Mouse (Mus musculus) neural tube, embryonic 13.5 days (tissue): ENCODE measurements at regions not wholly inside any gene's neighbourhood (a gene's known extent, or its start where the extent isn't known, plus 50 kb on each side); places are given as distances from the start of the nearest gene placed in this dataset.

Source experiments
- ATAC-seq: fragments of 200-750 bp; cut with Nextera tagmentation; 2 replicates; pipeline ENCODE4 v1.8.0; 2017; ENCODE audit warnings: low read depth, mild to moderate bottlenecking, moderate TSS enrichment, moderate library complexity
- H3K27ac ChIP-seq: fragments of 300-500 bp; sonication (generic); replicated peaks from 2 replicates; pipeline ENCODE4 v1.5.1; 2015; ENCODE audit warnings: moderate library complexity, mild to moderate bottlenecking, inconsistent platforms
- H3K27me3 ChIP-seq: fragments of 300-500 bp; sonication (generic); 2 replicates; pipeline ENCODE4 v1.6.1; 2015; ENCODE audit warnings: mild to moderate bottlenecking, inconsistent platforms
- H3K36me3 ChIP-seq: fragments of 300-500 bp; sonication (generic); 2 replicates; pipeline ENCODE4 v1.6.1; 2015; ENCODE audit warnings: mild to moderate bottlenecking, inconsistent platforms
- H3K4me1 ChIP-seq: fragments of 300-500 bp; sonication (generic); replicated peaks from 2 replicates; pipeline ENCODE4 v1.6.1; 2015; ENCODE audit warnings: inconsistent platforms
- H3K4me2 ChIP-seq: fragments of 300-500 bp; sonication (generic); 2 replicates; pipeline ENCODE4 v1.6.1; 2015; ENCODE audit warnings: inconsistent platforms, mild to moderate bottlenecking, moderate library complexity
- H3K4me3 ChIP-seq: fragments of 300-500 bp; sonication (generic); 2 replicates; pipeline ENCODE4 v1.5.1; 2015; ENCODE audit warnings: mild to moderate bottlenecking, inconsistent platforms
- H3K9ac ChIP-seq: fragments of 300-500 bp; sonication (generic); 2 replicates; pipeline ENCODE4 v1.6.1; 2015; ENCODE audit warnings: moderate library complexity, mild to moderate bottlenecking, inconsistent platforms
- H3K9me3 ChIP-seq: fragments of 300-500 bp; sonication (generic); 2 replicates; pipeline ENCODE4 v1.6.1; 2016; ENCODE audit warnings: inconsistent platforms
- WGBS: fragments of 180-500 bp; shearing (Covaris S2); methylation state at CpG from one replicate; pipeline ENCODE4 v1.1.7; 2015; 5-methylcytosine and 5-hydroxymethylcytosine counted together

- no peak for ATAC-seq
- H3K9me3 ChIP-seq: no peaks in the 10 kb centered on the region
- no peaks in the 10 kb centered on the region for H3K36me3 ChIP-seq
- H3K4me3 ChIP-seq: no peak overlapping the region
- no peak overlapping the region for H3K4me2 ChIP-seq
- 0 out of 2 replicates have a peak, but pooled peaks cover under 1% of the 10 kb centered on the region for H3K4me1 ChIP-seq
- no peak overlapping the region for H3K27ac ChIP-seq
- H3K9ac ChIP-seq: no peak overlapping the region
- 91% methylated on average over 2 of the region's 2 CpGs for WGBS
- H3K27me3 ChIP-seq: no peaks in the 10 kb centered on the region
Observed at GRCm38 (mm10) chr1:73257263-73257662, 241.6 kb upstream of the Tnp1 start.

GRCm38 (mm10) chr1:73251911-73252356 lies 236.2 kb upstream of the Tnp1 start:
- no peak overlapping the region for H3K27ac ChIP-seq
- ATAC-seq: peak; percentile 36; the same call in 1 of the 2 replicates
- no peaks in the 10 kb centered on the region for H3K9me3 ChIP-seq
- no peaks in the 10 kb centered on the region for H3K27me3 ChIP-seq
- 46% methylated on average over 12 of the region's 12 CpGs for WGBS
- H3K36me3 ChIP-seq: no peaks in the 10 kb centered on the region
- no peak overlapping the region for H3K9ac ChIP-seq
- no peak overlapping the region for H3K4me3 ChIP-seq
- peaks cover 7% of the 10 kb centered on the region; the same call in 1 of the 2 replicates for H3K4me1 ChIP-seq
- no peak overlapping the region for H3K4me2 ChIP-seq

GRCm38 (mm10) chr1:73244016-73244415 lies 228.3 kb upstream of the Tnp1 start:
- no peak overlapping the region for H3K4me3 ChIP-seq
- H3K27ac ChIP-seq: no peak overlapping the region
- H3K9ac ChIP-seq: no peak overlapping the region
- no peaks in the 10 kb centered on the region for H3K4me1 ChIP-seq
- H3K27me3 ChIP-seq: no peaks in the 10 kb centered on the region
- H3K9me3 ChIP-seq: no peaks in the 10 kb centered on the region
- H3K36me3 ChIP-seq: no peaks in the 10 kb centered on the region
- H3K4me2 ChIP-seq: no peak overlapping the region
- WGBS: 59% methylated on average over 2 of the region's 2 CpGs
- no peak for ATAC-seq

- Histone ChIP-seq H3K4me2 (no peak overlapping the region), H3K4me3 (no peak overlapping the region), H3K4me1 (no peaks in the 10 kb centered on the region), H3K27me3 (no peaks in the 10 kb centered on the region), H3K27ac (no peak overlapping the region), H3K36me3 (no peaks in the 10 kb centered on the region), H3K9ac (no peak overlapping the region), H3K9me3 (no peaks in the 10 kb centered on the region)
- no peak for ATAC-seq
- 77% methylated on average over 9 of the region's 9 CpGs for WGBS
Observed at GRCm38 (mm10) chr1:73242290-73242689, 226.6 kb upstream of the Tnp1 start.

- no peak overlapping the region for H3K4me2 ChIP-seq
- H3K27me3 ChIP-seq: no peaks in the 10 kb centered on the region
- no peak overlapping the region for H3K9ac ChIP-seq
- no peaks in the 10 kb centered on the region for H3K4me1 ChIP-seq
- H3K27ac ChIP-seq: no peak overlapping the region
- H3K9me3 ChIP-seq: no peaks in the 10 kb centered on the region
- WGBS: 70% methylated on average over 3 of the region's 3 CpGs
- no peak for ATAC-seq
- no peak overlapping the region for H3K4me3 ChIP-seq
- H3K36me3 ChIP-seq: no peaks in the 10 kb centered on the region
Observed at GRCm38 (mm10) chr1:73236867-73237266, 221.2 kb upstream of the Tnp1 start.

GRCm38 (mm10) chr1:73233636-73234035 lies 217.9 kb upstream of the Tnp1 start:
- Histone ChIP-seq H3K9me3 (peaks cover 9% of the 10 kb centered on the region; the same call in 1 of the 2 replicates), H3K4me2 (no peak overlapping the region), H3K27ac (no peak overlapping the region), H3K36me3 (no peaks in the 10 kb centered on the region), H3K9ac (no peak overlapping the region), H3K4me1 (no peaks in the 10 kb centered on the region), H3K4me3 (no peak overlapping the region), H3K27me3 (no peaks in the 10 kb centered on the region)
- no peak for ATAC-seq

GRCm38 (mm10) chr1:73233041-73233440 lies 217.3 kb upstream of the Tnp1 start:
- H3K9ac ChIP-seq: no peak overlapping the region
- H3K27ac ChIP-seq: no peak overlapping the region
- H3K9me3 ChIP-seq: peaks cover 9% of the 10 kb centered on the region; the same call in 1 of the 2 replicates
- no peaks in the 10 kb centered on the region for H3K36me3 ChIP-seq
- 82% methylated on average over 3 of the region's 3 CpGs for WGBS
- no peaks in the 10 kb centered on the region for H3K27me3 ChIP-seq
- ATAC-seq: no peak
- no peak overlapping the region for H3K4me3 ChIP-seq
- H3K4me2 ChIP-seq: no peak overlapping the region
- H3K4me1 ChIP-seq: no peaks in the 10 kb centered on the region

GRCm38 (mm10) chr1:73230611-73231010 lies 214.9 kb upstream of the Tnp1 start:
- H3K9me3 ChIP-seq: peaks cover 9% of the 10 kb centered on the region; the same call in 1 of the 2 replicates
- H3K27ac ChIP-seq: no peak overlapping the region
- no peaks in the 10 kb centered on the region for H3K4me1 ChIP-seq
- H3K36me3 ChIP-seq: no peaks in the 10 kb centered on the region
- H3K9ac ChIP-seq: no peak overlapping the region
- H3K27me3 ChIP-seq: no peaks in the 10 kb centered on the region
- WGBS: 85% methylated on average over 1 of the region's 1 CpGs
- ATAC-seq: no peak
- H3K4me2 ChIP-seq: no peak overlapping the region
- no peak overlapping the region for H3K4me3 ChIP-seq

GRCm38 (mm10) chr1:73227246-73227645 lies 211.5 kb upstream of the Tnp1 start:
- H3K36me3 ChIP-seq: no peaks in the 10 kb centered on the region
- no peak overlapping the region for H3K27ac ChIP-seq
- no peak for ATAC-seq
- no peak overlapping the region for H3K9ac ChIP-seq
- WGBS: 96% methylated on average over 8 of the region's 8 CpGs
- no peaks in the 10 kb centered on the region for H3K4me1 ChIP-seq
- no peak overlapping the region for H3K4me2 ChIP-seq
- no peak overlapping the region for H3K4me3 ChIP-seq
- H3K9me3 ChIP-seq: peaks cover 9% of the 10 kb centered on the region; the same call in 1 of the 2 replicates
- no peaks in the 10 kb centered on the region for H3K27me3 ChIP-seq

GRCm38 (mm10) chr1:73221863-73222262 lies 206.2 kb upstream of the Tnp1 start:
- Histone ChIP-seq H3K4me1 (no peaks in the 10 kb centered on the region), H3K36me3 (no peaks in the 10 kb centered on the region), H3K27ac (no peak overlapping the region), H3K27me3 (no peaks in the 10 kb centered on the region), H3K9me3 (no peaks in the 10 kb centered on the region), H3K4me3 (no peak overlapping the region), H3K4me2 (no peak overlapping the region), H3K9ac (no peak overlapping the region)
- ATAC-seq: no peak
- 13% methylated on average over 2 of the region's 2 CpGs for WGBS

- Histone ChIP-seq H3K27me3 (no peaks in the 10 kb centered on the region), H3K4me3 (no peak overlapping the region), H3K4me1 (no peaks in the 10 kb centered on the region), H3K4me2 (no peak overlapping the region), H3K27ac (no peak overlapping the region), H3K36me3 (no peaks in the 10 kb centered on the region), H3K9ac (no peak overlapping the region), H3K9me3 (no peaks in the 10 kb centered on the region)
- no peak for ATAC-seq
- WGBS: 82% methylated on average over 5 of the region's 5 CpGs
Observed at GRCm38 (mm10) chr1:73214305-73214946, 198.7 kb upstream of the Tnp1 start.

- Histone ChIP-seq H3K4me2 (no peak overlapping the region), H3K36me3 (no peaks in the 10 kb centered on the region), H3K4me3 (no peak overlapping the region), H3K9ac (no peak overlapping the region), H3K27me3 (no peaks in the 10 kb centered on the region), H3K4me1 (no peaks in the 10 kb centered on the region), H3K9me3 (no peaks in the 10 kb centered on the region), H3K27ac (no peak overlapping the region)
- no peak for ATAC-seq
- WGBS: 87% methylated on average over 8 of the region's 8 CpGs
Observed at GRCm38 (mm10) chr1:73207421-73207820, 191.7 kb upstream of the Tnp1 start.

- H3K4me3 ChIP-seq: no peak overlapping the region
- H3K36me3 ChIP-seq: no peaks in the 10 kb centered on the region
- H3K4me1 ChIP-seq: no peaks in the 10 kb centered on the region
- no peaks in the 10 kb centered on the region for H3K27me3 ChIP-seq
- H3K9ac ChIP-seq: no peak overlapping the region
- no peak overlapping the region for H3K27ac ChIP-seq
- no peak overlapping the region for H3K4me2 ChIP-seq
- no peaks in the 10 kb centered on the region for H3K9me3 ChIP-seq
- WGBS: 97% methylated on average over 1 of the region's 1 CpGs
- no peak for ATAC-seq
Observed at GRCm38 (mm10) chr1:73205788-73206187, 190.1 kb upstream of the Tnp1 start.
